Mouse (Mus musculus): ENCODE data around the gene Alyref. TPM values are rescaled to one million over a fixed set of nuclear protein-coding genes. Genes with fewer than 3 reads are reported as not detected.

The Alyref gene
- polyA plus RNA-seq (2015; fragmentation: Nextera tagmentation; extraction: Ambion mirVana), result 19.6 and 86.6 TPM in 2 replicates

- peak within 1 kb of the TSS; percentile 89 for H3K27ac ChIP-seq (ENCODE audit: low read length)
- WGBS, result under 1% methylated on average over 87 of the region's 88 CpGs
- no peaks in the 10 kb centered on the region for H3K9me3 ChIP-seq (ENCODE audit: control insufficient read depth, low read length)
- peaks cover 24% of the 10 kb centered on the region for H3K4me1 ChIP-seq (ENCODE audit: control insufficient read depth, insufficient read depth, low read length)
- H3K4me2 ChIP-seq (ENCODE audit: low read depth, low read length), result peak within 1 kb of the TSS; percentile 92
- H3K36me3 ChIP-seq (ENCODE audit: control insufficient read depth, insufficient read depth, low read length), result peaks cover 25% of the 10 kb centered on the region
- H3K9ac ChIP-seq (ENCODE audit: low read depth, low read length), result peak within 1 kb of the TSS; percentile 99
- peak within 1 kb of the TSS; percentile 94 for H3K4me3 ChIP-seq (ENCODE audit: low read length)
- peak; percentile 99 for ATAC-seq
- no peaks in the 10 kb centered on the region for H3K27me3 ChIP-seq (replicated peaks; ENCODE audit: control insufficient read depth, insufficient read depth, low read length)
Observed at GRCm38 (mm10) chr11:120598283-120598989, at the start of gene Alyref, which contains the start of gene Anapc11. Gene Alyref (minus strand): TSS chr11:120598365. Gene Anapc11 (plus strand): TSS chr11:120598421.

- 79% methylated on average over 35 of the region's 35 CpGs for WGBS
- peak overlapping the region; percentile 48; the same call in 1 of the 2 replicates for H3K9ac ChIP-seq (ENCODE audit: low read depth, low read length)
- no peak overlapping the region for H3K4me2 ChIP-seq (ENCODE audit: low read depth, low read length)
Observed at GRCm38 (mm10) chr11:120647047-120647830, 49.1 kb upstream of the Alyref start.

DNA sequence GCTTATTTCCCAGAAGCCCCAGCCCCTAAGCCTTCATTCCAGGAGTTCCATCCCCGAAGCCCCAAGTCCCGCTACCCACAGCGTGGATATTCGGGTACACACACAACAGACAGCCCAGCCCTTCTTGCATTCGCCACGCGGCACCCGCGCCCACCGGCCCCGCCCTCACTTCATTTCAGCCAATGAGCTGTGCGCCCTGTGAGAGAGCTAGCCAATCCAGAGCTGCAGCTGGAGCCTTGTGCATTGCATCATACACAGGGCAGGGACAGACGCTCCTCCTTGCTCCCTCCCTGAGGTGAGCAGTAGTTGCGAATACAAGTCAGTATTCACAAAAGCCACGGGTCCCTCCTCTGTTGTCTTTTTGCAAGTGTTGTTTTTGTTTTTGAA lies 45.4 kb upstream of the Alyref start, which contains the start of gene Pycr1:
TSS of gene Pycr1 (minus strand) at position 169 of the 387 bp plus-strand sequence.
- H3K4me2 ChIP-seq (ENCODE audit: low read depth, low read length), result peak within 1 kb of the TSS; percentile 97
- peak; percentile 99 for ATAC-seq
- H3K36me3 ChIP-seq (ENCODE audit: control insufficient read depth, insufficient read depth, low read length), result no peaks in the 10 kb centered on the region
- no peaks in the 10 kb centered on the region for H3K9me3 ChIP-seq (ENCODE audit: control insufficient read depth, low read length)
- WGBS, result under 1% methylated on average over 15 of the region's 15 CpGs
- peaks cover 17% of the 10 kb centered on the region for H3K4me1 ChIP-seq (ENCODE audit: control insufficient read depth, insufficient read depth, low read length)
- peak within 1 kb of the TSS; percentile 80 for H3K9ac ChIP-seq (ENCODE audit: low read depth, low read length)
- peak within 1 kb of the TSS; percentile 63 for H3K4me3 ChIP-seq (ENCODE audit: low read length)
- H3K27me3 ChIP-seq (replicated peaks; ENCODE audit: control insufficient read depth, insufficient read depth, low read length), result peaks cover 7% of the 10 kb centered on the region; the same call in 1 of the 2 replicates
- H3K27ac ChIP-seq (ENCODE audit: low read length), result no peak within 1 kb of the TSS; the same call in 1 of the 2 replicates

More at GRCm38 (mm10) chr11:120647047-120647830, 49.1 kb upstream of the Alyref start:
- Histone ChIP-seq H3K27ac (ENCODE audit: low read length) (no peak overlapping the region), H3K9me3 (ENCODE audit: control insufficient read depth, low read length) (no peaks in the 10 kb centered on the region), H3K27me3 (replicated peaks; ENCODE audit: control insufficient read depth, insufficient read depth, low read length) (peaks cover 7% of the 10 kb centered on the region), H3K36me3 (ENCODE audit: control insufficient read depth, insufficient read depth, low read length) (no peaks in the 10 kb centered on the region), H3K4me1 (ENCODE audit: control insufficient read depth, insufficient read depth, low read length) (peaks cover 17% of the 10 kb centered on the region), H3K4me3 (ENCODE audit: low read length) (no peak overlapping the region)
- ATAC-seq, result no peak

- H3K4me2 ChIP-seq (ENCODE audit: low read depth, low read length), result peak overlapping the region; percentile 97
- H3K36me3 ChIP-seq (ENCODE audit: control insufficient read depth, insufficient read depth, low read length), result no peaks in the 10 kb centered on the region
- peak; percentile 72 for ATAC-seq
- H3K4me3 ChIP-seq (ENCODE audit: low read length), result peak overlapping the region; percentile 63
- peaks cover 14% of the 10 kb centered on the region for H3K4me1 ChIP-seq (ENCODE audit: control insufficient read depth, insufficient read depth, low read length)
- peak overlapping the region; percentile 80 for H3K9ac ChIP-seq (ENCODE audit: low read depth, low read length)
- H3K27me3 ChIP-seq (replicated peaks; ENCODE audit: control insufficient read depth, insufficient read depth, low read length), result 0 out of 2 replicates have a peak, but pooled peaks cover 5% of the 10 kb centered on the region
- H3K27ac ChIP-seq (ENCODE audit: low read length), result no peak overlapping the region; the same call in 1 of the 2 replicates
- 1% methylated on average over 18 of the region's 18 CpGs for WGBS
- H3K9me3 ChIP-seq (ENCODE audit: control insufficient read depth, low read length), result no peaks in the 10 kb centered on the region
Observed at GRCm38 (mm10) chr11:120642939-120643600, 44.9 kb upstream of the Alyref start.

- Histone ChIP-seq H3K36me3 (ENCODE audit: control insufficient read depth, insufficient read depth, low read length) (no peaks in the 10 kb centered on the region), H3K27ac (ENCODE audit: low read length) (no peak overlapping the region), H3K4me2 (ENCODE audit: low read depth, low read length) (no peak overlapping the region), H3K4me3 (ENCODE audit: low read length) (no peak overlapping the region), H3K9me3 (ENCODE audit: control insufficient read depth, low read length) (no peaks in the 10 kb centered on the region), H3K27me3 (replicated peaks; ENCODE audit: control insufficient read depth, insufficient read depth, low read length) (no peaks in the 10 kb centered on the region), H3K4me1 (ENCODE audit: control insufficient read depth, insufficient read depth, low read length) (peaks cover 11% of the 10 kb centered on the region), H3K9ac (ENCODE audit: low read depth, low read length) (no peak overlapping the region)
- 83% methylated on average over 8 of the region's 8 CpGs for WGBS
- ATAC-seq, result no peak
Observed at GRCm38 (mm10) chr11:120641869-120642268, 43.7 kb upstream of the Alyref start.

- H3K9ac ChIP-seq (ENCODE audit: low read depth, low read length), result no peak overlapping the region; the same call in 1 of the 2 replicates
- no peak for ATAC-seq
- H3K4me1 ChIP-seq (ENCODE audit: control insufficient read depth, insufficient read depth, low read length), result peaks cover 11% of the 10 kb centered on the region
- H3K9me3 ChIP-seq (ENCODE audit: control insufficient read depth, low read length), result no peaks in the 10 kb centered on the region
- H3K36me3 ChIP-seq (ENCODE audit: control insufficient read depth, insufficient read depth, low read length), result no peaks in the 10 kb centered on the region
- no peak overlapping the region for H3K4me2 ChIP-seq (ENCODE audit: low read depth, low read length)
- no peak overlapping the region for H3K4me3 ChIP-seq (ENCODE audit: low read length)
- H3K27ac ChIP-seq (ENCODE audit: low read length), result no peak overlapping the region
- 57% methylated on average over 9 of the region's 9 CpGs for WGBS
- H3K27me3 ChIP-seq (replicated peaks; ENCODE audit: control insufficient read depth, insufficient read depth, low read length), result no peaks in the 10 kb centered on the region
Observed at GRCm38 (mm10) chr11:120641255-120641654, 43.1 kb upstream of the Alyref start.

- Histone ChIP-seq H3K9ac (ENCODE audit: low read depth, low read length) (no peak overlapping the region), H3K9me3 (ENCODE audit: control insufficient read depth, low read length) (no peaks in the 10 kb centered on the region), H3K36me3 (ENCODE audit: control insufficient read depth, insufficient read depth, low read length) (no peaks in the 10 kb centered on the region), H3K4me3 (ENCODE audit: low read length) (no peak overlapping the region), H3K27ac (ENCODE audit: low read length) (no peak overlapping the region), H3K27me3 (replicated peaks; ENCODE audit: control insufficient read depth, insufficient read depth, low read length) (no peaks in the 10 kb centered on the region), H3K4me1 (ENCODE audit: control insufficient read depth, insufficient read depth, low read length) (peaks cover 28% of the 10 kb centered on the region), H3K4me2 (ENCODE audit: low read depth, low read length) (no peak overlapping the region)
- WGBS, result 77% methylated on average over 5 of the region's 5 CpGs
- ATAC-seq, result no peak
Observed at GRCm38 (mm10) chr11:120634810-120635209, 36.6 kb upstream of the Alyref start.

- peak within 1 kb of the TSS; percentile 80 for H3K4me3 ChIP-seq (ENCODE audit: low read length)
- peak within 1 kb of the TSS; percentile 87 for H3K27ac ChIP-seq (ENCODE audit: low read length)
- H3K27me3 ChIP-seq (replicated peaks; ENCODE audit: control insufficient read depth, insufficient read depth, low read length), result no peaks in the 10 kb centered on the region
- 13% methylated on average over 44 of the region's 58 CpGs for WGBS
- no peaks in the 10 kb centered on the region for H3K9me3 ChIP-seq (ENCODE audit: control insufficient read depth, low read length)
- H3K9ac ChIP-seq (ENCODE audit: low read depth, low read length), result peak within 1 kb of the TSS; percentile 92
- ATAC-seq, result peak; percentile 86
- peak within 1 kb of the TSS; percentile 84 for H3K4me2 ChIP-seq (ENCODE audit: low read depth, low read length)
- H3K36me3 ChIP-seq (ENCODE audit: control insufficient read depth, insufficient read depth, low read length), result peaks cover 3% of the 10 kb centered on the region; the same call in 1 of the 2 replicates
- H3K4me1 ChIP-seq (ENCODE audit: control insufficient read depth, insufficient read depth, low read length), result peaks cover 32% of the 10 kb centered on the region
Observed at GRCm38 (mm10) chr11:120633520-120634343, 35.6 kb upstream of the Alyref start, which contains the start of gene Mafg. Gene Mafg (minus strand): TSS chr11:120633600.
